Mouse (Mus musculus): ENCODE data around the gene Cul7. TPM values are rescaled to one million over a fixed set of nuclear protein-coding genes. Genes with fewer than 3 reads are reported as not detected.
A peak's percentile ranks its signal among the peaks of the same experiment; 100 is the strongest.

Cul7 gene
- polyA plus RNA-seq, 1 experiment from 2014 or later: 31.7 TPM

DNA sequence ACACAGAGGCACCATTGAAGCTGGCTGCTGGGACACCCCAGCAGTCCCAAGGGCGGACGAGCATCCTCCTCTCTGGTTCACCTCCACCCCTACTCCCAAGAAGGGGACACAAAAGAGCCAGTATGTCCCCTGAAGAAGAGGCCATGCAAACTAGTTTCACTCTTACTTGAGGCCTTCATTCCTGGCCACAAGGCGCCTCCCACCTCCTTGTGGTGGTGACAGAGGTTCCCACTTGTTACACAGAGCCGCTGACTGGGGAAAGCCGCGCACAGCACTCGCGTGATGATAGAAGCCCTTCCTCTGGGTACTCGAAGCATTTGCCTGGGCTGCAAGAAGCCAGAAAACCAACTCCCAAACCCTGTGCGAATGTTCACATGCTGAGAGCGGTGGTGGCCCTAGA, 27.9 kb upstream of the Cul7 start:
- WGBS: 75% methylated on average over 11 of the region's 11 CpGs
- Histone ChIP-seq H3K36me3 (ENCODE audit: control insufficient read depth, insufficient read depth, low read length) (no peaks in the 10 kb centered on the region), H3K4me3 (ENCODE audit: low read depth, low read length) (no peak overlapping the region), H3K9ac (ENCODE audit: low read length) (no peak overlapping the region), H3K27me3 (ENCODE audit: control insufficient read depth, insufficient read depth, low read length) (no peaks in the 10 kb centered on the region), H3K4me1 (ENCODE audit: control insufficient read depth, insufficient read depth, low read length) (peaks cover 61% of the 10 kb centered on the region), H3K4me2 (ENCODE audit: low read depth) (no peak overlapping the region), H3K27ac (ENCODE audit: low read depth, low read length) (no peak overlapping the region), H3K9me3 (ENCODE audit: control insufficient read depth, low read length) (no peaks in the 10 kb centered on the region)
- DNase-seq (ENCODE audit: low spot score): no peak
- no peak for ATAC-seq (ENCODE audit: insufficient read depth, low FRiP score, low TSS enrichment)

DNA sequence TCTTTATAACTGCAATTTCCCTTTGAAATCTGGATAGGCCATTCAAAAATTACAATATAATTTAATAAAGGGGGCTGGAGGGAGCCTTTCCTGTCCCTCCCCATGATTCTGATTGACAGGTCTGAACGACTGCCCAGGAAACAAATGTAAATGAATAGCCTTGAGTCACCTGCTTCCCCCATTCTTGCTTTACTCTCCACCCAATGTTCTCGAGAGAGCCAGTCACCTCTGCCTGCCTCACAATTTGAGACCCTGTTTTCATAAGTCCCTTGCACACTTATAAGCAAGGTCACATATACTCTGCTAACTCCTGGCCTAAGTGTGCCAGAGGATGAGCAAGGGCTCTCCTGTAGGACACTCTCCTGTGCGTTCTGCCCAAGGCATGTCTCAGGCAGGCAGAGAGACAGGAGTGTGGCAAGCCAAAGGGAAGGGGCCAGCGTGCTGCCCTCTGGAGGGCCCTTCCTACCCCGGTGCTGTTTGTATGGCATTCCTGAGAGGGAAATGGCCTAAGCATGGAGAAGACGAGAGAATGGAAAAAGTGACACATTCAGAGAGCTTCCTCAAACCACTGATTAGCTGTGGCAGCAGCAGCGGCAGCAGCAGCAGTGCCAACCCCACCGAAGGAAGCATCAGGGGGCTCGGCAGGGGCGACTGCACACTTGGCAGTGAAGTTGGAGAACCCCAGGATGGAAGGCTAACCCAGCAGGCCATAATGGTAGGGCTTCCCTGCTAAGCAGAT, 26.1 kb upstream of the Cul7 start:
- ATAC-seq (ENCODE audit: insufficient read depth, low FRiP score, low TSS enrichment) (no peak), DNase-seq (ENCODE audit: low spot score) (no peak)
- no peaks in the 10 kb centered on the region for H3K27me3 ChIP-seq (ENCODE audit: control insufficient read depth, insufficient read depth, low read length)
- peak overlapping the region; percentile 14; the same call in 1 of the 2 replicates for H3K4me2 ChIP-seq (ENCODE audit: low read depth)
- H3K9me3 ChIP-seq (ENCODE audit: control insufficient read depth, low read length): no peaks in the 10 kb centered on the region
- H3K4me3 ChIP-seq (ENCODE audit: low read depth, low read length): no peak overlapping the region
- 23% methylated on average over 10 of the region's 10 CpGs for WGBS
- H3K9ac ChIP-seq (ENCODE audit: low read length): no peak overlapping the region; the same call in 1 of the 2 replicates
- H3K27ac ChIP-seq (ENCODE audit: low read depth, low read length): no peak overlapping the region
- no peaks in the 10 kb centered on the region for H3K36me3 ChIP-seq (ENCODE audit: control insufficient read depth, insufficient read depth, low read length)
- H3K4me1 ChIP-seq (ENCODE audit: control insufficient read depth, insufficient read depth, low read length): peaks cover 50% of the 10 kb centered on the region

DNA sequence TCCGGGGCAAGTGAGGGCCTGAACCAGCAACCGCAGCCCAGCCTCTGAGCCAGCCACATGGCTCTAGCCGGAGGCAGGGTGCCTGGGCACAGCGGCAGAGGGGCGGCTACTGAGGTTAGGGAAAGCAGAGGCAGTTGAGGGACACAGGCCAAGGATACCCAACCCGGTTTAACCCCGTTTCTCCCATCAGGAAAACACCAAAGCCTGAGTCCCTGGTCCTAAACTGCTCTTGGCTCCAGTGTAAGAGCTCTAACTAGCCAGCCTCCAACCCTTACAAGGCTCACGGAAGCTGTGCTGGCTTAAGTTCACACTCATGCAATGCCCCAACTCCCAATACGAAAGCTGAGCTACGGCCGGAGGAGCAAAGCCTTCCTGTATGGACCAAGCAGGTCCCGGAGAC, 25.5 kb upstream of the Cul7 start:
- Histone ChIP-seq H3K27ac (ENCODE audit: low read depth, low read length) (no peak overlapping the region), H3K4me1 (ENCODE audit: control insufficient read depth, insufficient read depth, low read length) (peaks cover 46% of the 10 kb centered on the region), H3K27me3 (ENCODE audit: control insufficient read depth, insufficient read depth, low read length) (no peaks in the 10 kb centered on the region), H3K9me3 (ENCODE audit: control insufficient read depth, low read length) (no peaks in the 10 kb centered on the region), H3K36me3 (ENCODE audit: control insufficient read depth, insufficient read depth, low read length) (no peaks in the 10 kb centered on the region), H3K4me2 (ENCODE audit: low read depth) (peak overlapping the region; percentile 14; the same call in 1 of the 2 replicates), H3K4me3 (ENCODE audit: low read depth, low read length) (no peak overlapping the region), H3K9ac (ENCODE audit: low read length) (no peak overlapping the region)
- ATAC-seq (ENCODE audit: insufficient read depth, low FRiP score, low TSS enrichment): no peak
- no peak for DNase-seq (ENCODE audit: low spot score)
- WGBS: 50% methylated on average over 12 of the region's 12 CpGs

DNA sequence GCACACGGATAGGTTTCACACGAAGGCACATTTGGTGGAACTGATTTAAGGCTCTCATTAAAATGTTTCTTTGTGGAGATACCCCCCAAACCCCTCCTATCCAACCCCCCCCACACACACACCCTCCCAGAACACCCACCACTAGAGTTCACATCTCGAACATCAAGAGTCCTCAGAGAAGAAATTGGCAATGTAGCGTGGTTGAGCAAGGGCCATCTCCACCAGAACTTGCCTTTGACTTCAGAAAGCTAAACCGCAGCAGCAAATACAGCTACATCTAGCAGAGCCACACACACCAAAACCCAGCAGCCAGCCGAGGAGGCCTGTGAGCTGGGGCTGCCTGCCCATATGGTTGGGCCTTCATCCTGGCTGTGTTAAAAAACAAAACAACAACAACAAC, 22.7 kb upstream of the Cul7 start:
- Histone ChIP-seq H3K4me1 (ENCODE audit: control insufficient read depth, insufficient read depth, low read length) (peaks cover 44% of the 10 kb centered on the region), H3K9ac (ENCODE audit: low read length) (peak overlapping the region; percentile 84; the same call in 1 of the 2 replicates), H3K4me2 (ENCODE audit: low read depth) (peak overlapping the region; percentile 57), H3K36me3 (ENCODE audit: control insufficient read depth, insufficient read depth, low read length) (no peaks in the 10 kb centered on the region; the same call in 1 of the 2 replicates), H3K27ac (ENCODE audit: low read depth, low read length) (no peak overlapping the region), H3K9me3 (ENCODE audit: control insufficient read depth, low read length) (no peaks in the 10 kb centered on the region), H3K27me3 (ENCODE audit: control insufficient read depth, insufficient read depth, low read length) (no peaks in the 10 kb centered on the region), H3K4me3 (ENCODE audit: low read depth, low read length) (peak overlapping the region; percentile 88)
- WGBS: 24% methylated on average over 6 of the region's 6 CpGs
- no peak for DNase-seq (ENCODE audit: low spot score)
- no peak for ATAC-seq (ENCODE audit: insufficient read depth, low FRiP score, low TSS enrichment)

DNA sequence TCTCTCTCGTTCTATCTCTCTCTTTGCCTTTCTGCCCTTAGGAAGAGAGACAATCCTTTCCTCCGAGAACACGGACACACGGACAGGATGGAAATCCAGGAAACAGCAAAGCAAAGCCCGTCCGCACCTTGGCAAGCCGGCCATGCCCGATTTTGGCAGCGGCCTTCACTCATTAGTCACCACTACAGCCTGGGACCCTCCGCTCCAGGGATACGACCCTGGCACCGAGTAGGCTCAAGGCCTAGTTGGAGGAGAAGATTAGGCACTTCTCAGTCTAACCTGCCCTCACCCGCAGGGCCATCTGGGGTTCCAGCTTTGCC, 21.7 kb upstream of the Cul7 start:
- peaks cover 2% of the 10 kb centered on the region; the same call in 1 of the 2 replicates for H3K36me3 ChIP-seq (ENCODE audit: control insufficient read depth, insufficient read depth, low read length)
- H3K9ac ChIP-seq (ENCODE audit: low read length): peak overlapping the region; percentile 84
- peak overlapping the region; percentile 88 for H3K4me3 ChIP-seq (ENCODE audit: low read depth, low read length)
- H3K4me2 ChIP-seq (ENCODE audit: low read depth): peak overlapping the region; percentile 57
- H3K4me1 ChIP-seq (ENCODE audit: control insufficient read depth, insufficient read depth, low read length): peaks cover 39% of the 10 kb centered on the region
- DNase-seq (ENCODE audit: low spot score) (peak; percentile 59), ATAC-seq (ENCODE audit: insufficient read depth, low FRiP score, low TSS enrichment) (0 out of 2 replicates have a peak, but pooled peaks have one; percentile 8)
- H3K27ac ChIP-seq (ENCODE audit: low read depth, low read length): peak overlapping the region; percentile 78
- H3K27me3 ChIP-seq (ENCODE audit: control insufficient read depth, insufficient read depth, low read length): no peaks in the 10 kb centered on the region
- no peaks in the 10 kb centered on the region for H3K9me3 ChIP-seq (ENCODE audit: control insufficient read depth, low read length)
- WGBS: 0% methylated on average over 13 of the region's 13 CpGs

DNA sequence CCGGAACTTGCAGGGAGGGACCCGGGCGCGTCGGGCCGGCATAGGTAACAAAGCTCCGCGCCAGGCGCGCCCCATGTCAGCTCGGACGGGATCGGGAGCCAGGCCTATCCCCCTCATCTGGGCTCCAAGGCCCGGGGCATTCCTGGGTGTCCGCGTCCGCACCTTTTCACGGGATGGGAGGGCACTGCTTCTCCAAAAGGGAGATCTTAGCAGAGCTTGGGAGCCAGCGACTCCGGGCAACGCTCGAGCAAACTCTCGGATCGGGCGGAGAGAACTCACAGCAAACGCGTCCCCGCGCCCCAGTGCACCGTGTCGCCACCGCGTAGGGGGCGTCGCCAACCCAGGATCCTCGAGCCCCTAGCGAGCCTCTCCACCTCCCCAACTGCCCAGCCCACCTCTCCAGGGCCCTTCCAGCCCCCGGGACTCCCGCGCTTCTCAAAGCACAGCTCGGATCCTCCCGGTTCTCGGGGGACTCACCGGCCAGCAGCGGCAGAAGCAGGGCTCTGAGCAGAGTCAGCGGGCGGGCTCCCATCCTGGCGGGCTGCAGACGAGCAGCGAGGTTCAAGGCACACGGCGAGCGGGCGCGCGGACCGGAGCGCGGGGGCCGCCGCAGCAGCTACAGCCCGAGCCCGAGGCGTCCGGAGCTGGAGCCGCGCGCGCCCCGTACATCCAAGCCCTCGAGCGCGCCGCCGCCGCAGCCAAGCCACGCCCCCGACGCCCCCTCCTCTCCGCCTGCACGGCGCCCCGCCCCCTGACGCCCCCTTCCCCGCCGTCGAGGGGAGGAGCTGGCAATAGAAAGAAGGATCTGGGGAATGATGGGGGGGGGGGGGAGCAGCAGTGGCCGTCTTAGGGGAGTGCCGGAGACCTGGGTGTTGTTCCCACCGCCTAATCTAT, 21.1 kb upstream of the Cul7 start, which contains the start of gene Ptk7:
Ptk7 (minus strand) TSS at position 714 of the 894 bp plus-strand sequence.
- Histone ChIP-seq H3K4me1 (ENCODE audit: control insufficient read depth, insufficient read depth, low read length) (peaks cover 36% of the 10 kb centered on the region), H3K36me3 (ENCODE audit: control insufficient read depth, insufficient read depth, low read length) (peaks cover 2% of the 10 kb centered on the region; the same call in 1 of the 2 replicates), H3K4me2 (ENCODE audit: low read depth) (peak within 1 kb of the TSS; percentile 57), H3K27ac (ENCODE audit: low read depth, low read length) (peak within 1 kb of the TSS; percentile 78), H3K9me3 (ENCODE audit: control insufficient read depth, low read length) (no peaks in the 10 kb centered on the region), H3K27me3 (ENCODE audit: control insufficient read depth, insufficient read depth, low read length) (no peaks in the 10 kb centered on the region), H3K9ac (ENCODE audit: low read length) (peak within 1 kb of the TSS; percentile 84), H3K4me3 (ENCODE audit: low read depth, low read length) (peak within 1 kb of the TSS; percentile 88)
- ATAC-seq (ENCODE audit: insufficient read depth, low FRiP score, low TSS enrichment): peak; percentile 76
- WGBS: under 1% methylated on average over 75 of the region's 90 CpGs
- peak; percentile 91 for DNase-seq (ENCODE audit: low spot score)

DNA sequence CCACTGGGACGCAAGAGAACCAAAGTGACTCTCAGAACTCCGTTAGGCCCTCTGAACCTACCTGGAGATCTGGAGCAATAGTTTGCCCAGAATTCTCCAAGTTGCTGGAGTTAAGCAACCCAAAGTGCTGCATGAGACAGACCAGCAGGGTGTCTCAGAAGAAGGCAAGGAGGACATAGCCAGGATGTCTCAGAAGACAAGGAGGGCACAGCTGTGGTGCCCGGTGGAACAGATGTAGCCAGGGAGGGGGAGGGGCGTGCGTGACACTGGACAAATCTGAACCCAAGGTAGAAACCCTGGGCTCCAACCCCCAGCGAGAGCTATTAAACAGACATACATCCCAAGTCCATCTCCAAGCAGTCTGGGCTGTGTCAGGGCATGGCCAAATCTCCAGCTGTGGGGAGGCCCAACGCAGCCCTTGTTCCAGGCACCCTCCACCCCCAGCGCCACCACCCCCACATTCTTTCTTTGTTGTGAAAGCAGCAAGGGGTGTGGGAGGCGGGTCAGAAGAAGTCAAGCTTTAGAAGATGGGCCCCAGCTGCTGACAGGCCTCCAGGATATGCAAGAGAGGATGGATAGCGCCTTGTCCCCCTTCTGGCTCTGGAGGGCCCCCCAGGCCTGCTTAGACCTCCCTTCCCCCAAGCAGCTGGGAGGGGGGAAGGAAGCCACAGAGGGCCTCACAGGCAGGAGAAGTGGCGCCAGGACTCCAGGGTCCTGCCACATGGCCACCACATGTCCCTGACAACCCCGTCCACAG, 20.3 kb upstream of the Cul7 start:
- Histone ChIP-seq H3K4me3 (ENCODE audit: low read depth, low read length) (peak overlapping the region; percentile 88), H3K36me3 (ENCODE audit: control insufficient read depth, insufficient read depth, low read length) (peaks cover 2% of the 10 kb centered on the region; the same call in 1 of the 2 replicates), H3K9ac (ENCODE audit: low read length) (peak overlapping the region; percentile 30), H3K4me1 (ENCODE audit: control insufficient read depth, insufficient read depth, low read length) (peaks cover 28% of the 10 kb centered on the region), H3K9me3 (ENCODE audit: control insufficient read depth, low read length) (no peaks in the 10 kb centered on the region), H3K4me2 (ENCODE audit: low read depth) (peak overlapping the region; percentile 57), H3K27ac (ENCODE audit: low read depth, low read length) (peak overlapping the region; percentile 78), H3K27me3 (ENCODE audit: control insufficient read depth, insufficient read depth, low read length) (no peaks in the 10 kb centered on the region)
- peak; percentile 76 for DNase-seq (ENCODE audit: low spot score)
- WGBS: 5% methylated on average over 12 of the region's 12 CpGs
- ATAC-seq (ENCODE audit: insufficient read depth, low FRiP score, low TSS enrichment): peak; percentile 55

DNA sequence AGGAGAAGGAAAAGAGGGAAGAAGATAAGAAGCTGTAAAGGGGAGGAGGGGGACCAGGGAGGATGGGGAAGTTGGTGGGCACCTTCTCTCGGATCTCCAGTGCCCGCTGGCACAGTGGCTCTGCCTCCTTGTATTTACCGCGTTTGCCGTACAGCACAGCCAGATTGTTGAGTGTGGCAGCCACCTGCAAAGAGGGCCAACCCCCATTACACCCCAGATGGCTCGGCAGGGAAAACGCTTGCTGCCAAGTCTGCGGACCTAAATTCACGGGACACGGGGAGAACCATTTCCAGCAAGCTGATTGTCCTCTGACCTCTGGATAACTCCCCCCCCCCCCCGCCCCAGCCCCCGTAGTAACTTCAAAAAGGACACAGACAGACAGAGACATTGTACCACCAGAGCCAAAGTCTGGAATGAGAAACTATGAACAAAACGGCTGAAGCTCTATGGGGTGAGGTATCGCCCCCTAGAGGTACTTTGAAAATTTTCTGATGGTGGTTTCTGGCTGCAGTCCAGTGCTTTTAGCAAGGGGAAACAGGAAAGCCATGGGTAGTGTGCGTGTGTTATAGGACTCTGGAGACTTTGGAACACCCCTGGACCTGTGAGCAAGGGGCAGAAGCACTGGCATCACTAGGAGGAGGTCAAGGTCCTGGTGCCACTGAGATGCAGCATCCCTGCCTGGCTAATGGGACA, 13.2 kb upstream of the Cul7 start:
- H3K27ac ChIP-seq (ENCODE audit: low read depth, low read length): no peak overlapping the region
- no peaks in the 10 kb centered on the region for H3K9me3 ChIP-seq (ENCODE audit: control insufficient read depth, low read length)
- H3K4me2 ChIP-seq (ENCODE audit: low read depth): no peak overlapping the region; the same call in 1 of the 2 replicates
- DNase-seq (ENCODE audit: low spot score) (peak; percentile 60), ATAC-seq (ENCODE audit: insufficient read depth, low FRiP score, low TSS enrichment) (0 out of 2 replicates have a peak, but pooled peaks have one; percentile 41)
- H3K4me1 ChIP-seq (ENCODE audit: control insufficient read depth, insufficient read depth, low read length): 0 out of 2 replicates have a peak, but pooled peaks cover 3% of the 10 kb centered on the region
- H3K36me3 ChIP-seq (ENCODE audit: control insufficient read depth, insufficient read depth, low read length): peaks cover 3% of the 10 kb centered on the region; the same call in 1 of the 2 replicates
- no peaks in the 10 kb centered on the region for H3K27me3 ChIP-seq (ENCODE audit: control insufficient read depth, insufficient read depth, low read length)
- H3K9ac ChIP-seq (ENCODE audit: low read length): no peak overlapping the region
- H3K4me3 ChIP-seq (ENCODE audit: low read depth, low read length): no peak overlapping the region
- WGBS: 15% methylated on average over 15 of the region's 15 CpGs
